Mouse (Mus musculus): ENCODE data around the gene Nrm. TPM values are rescaled to one million over a fixed set of nuclear protein-coding genes. Genes with fewer than 3 reads are reported as not detected.

The Nrm gene
- polyA plus RNA-seq, 1 experiment: 27.0 TPM

DNA sequence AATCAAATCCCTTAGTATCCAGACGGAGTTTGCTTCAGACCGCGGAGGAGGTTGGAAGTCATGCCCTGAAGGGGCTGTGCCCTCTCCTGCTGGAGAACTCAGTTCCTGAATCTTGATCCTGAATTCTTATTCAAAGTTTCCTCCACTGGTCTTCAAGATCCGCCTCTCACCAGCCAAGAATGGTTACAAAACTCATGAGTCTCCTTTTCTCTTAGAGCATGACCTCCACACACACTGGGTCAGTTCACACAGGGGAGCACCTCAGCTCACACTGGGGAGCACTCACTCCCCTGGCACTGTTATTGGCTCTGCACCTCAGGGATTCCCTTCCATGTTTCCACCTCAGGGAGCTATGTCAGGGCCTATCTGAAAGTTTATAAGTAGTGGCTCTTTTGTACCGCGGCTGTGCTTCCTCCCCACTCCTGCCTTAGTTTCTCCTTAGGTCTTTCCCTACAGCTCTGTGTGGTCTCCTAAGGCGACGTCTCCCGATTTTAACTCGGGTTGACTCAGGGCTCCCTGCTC lies 3.8 kb downstream of the Nrm start:
- 47% methylated on average over 10 of the region's 10 CpGs for WGBS
- DNase-seq (ENCODE audit: low read depth, low spot score): no peak

DNA sequence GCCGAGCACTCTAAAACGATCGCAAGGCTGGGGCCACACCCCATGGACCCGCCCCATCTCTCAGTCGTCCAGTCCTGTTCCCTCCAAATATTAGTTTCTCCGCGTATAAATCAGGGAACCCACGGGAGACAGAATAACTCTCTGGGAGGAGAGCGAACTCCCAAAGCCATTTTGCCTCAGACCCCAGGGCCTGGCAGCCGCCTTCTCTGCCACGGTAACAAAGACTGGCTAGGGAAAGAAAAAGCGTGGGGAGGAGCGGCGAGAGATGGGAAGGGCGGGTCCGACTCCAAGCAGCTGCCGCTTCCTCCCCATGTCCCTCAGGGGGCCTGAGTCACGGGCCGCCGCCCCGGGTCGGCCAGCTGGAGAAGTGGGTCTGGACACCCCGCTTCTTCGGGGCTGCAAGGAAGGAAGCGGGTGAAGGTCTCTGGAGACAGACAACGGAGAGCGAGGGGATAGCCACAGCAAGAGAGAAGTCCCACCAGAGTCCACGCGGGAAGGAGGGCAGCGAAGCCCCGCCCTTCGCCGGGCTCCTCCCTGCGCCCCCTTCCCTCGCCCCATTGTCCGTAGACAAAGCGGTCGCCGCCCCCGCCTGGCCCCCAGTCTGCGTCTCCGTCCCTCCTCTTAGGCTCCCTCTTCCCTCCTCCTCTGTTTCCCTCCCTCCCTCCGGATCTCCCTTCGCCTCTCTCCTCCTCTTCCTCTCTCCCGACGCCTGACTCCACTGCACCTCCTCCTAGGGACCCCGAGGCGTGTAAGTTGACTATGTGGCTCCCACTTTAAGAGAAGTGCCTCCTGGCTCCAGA lies 4.6 kb downstream of the Nrm start, which contains the start of gene Ppp1r18:
Gene Ppp1r18 (plus strand): TSS at position 113 of the 800 bp plus-strand sequence.
- DNase-seq (ENCODE audit: low read depth, low spot score): no peak
- under 1% methylated on average over 48 of the region's 48 CpGs for WGBS

DNA sequence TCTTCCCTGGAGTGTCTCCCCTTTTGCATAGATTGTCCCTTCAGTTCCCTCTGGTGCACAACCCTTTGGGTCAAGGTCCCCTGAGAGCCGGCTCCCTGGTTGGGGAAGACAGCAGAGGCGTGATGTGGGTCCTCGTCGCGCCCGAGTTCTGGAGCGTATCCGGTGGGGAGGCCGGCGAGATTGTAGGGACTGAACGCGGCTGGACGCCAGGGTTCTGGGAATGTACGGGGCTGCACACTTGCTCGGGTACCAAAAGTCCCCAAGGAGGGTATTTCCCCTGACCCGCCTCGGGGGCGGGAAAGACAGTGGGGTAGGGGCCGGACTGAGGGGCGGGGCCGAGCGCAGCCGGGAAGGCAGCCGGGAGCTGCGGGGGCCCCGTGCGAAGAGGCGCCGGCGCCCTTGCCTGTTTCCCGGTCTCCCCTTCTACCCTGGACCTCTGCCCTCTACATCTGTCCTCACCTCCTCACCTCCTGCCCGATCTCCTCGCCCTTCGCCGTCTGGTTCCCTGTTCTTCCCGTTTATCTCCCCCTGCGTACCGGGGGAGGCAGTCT lies 5.2 kb downstream of the Nrm start:
- no peak for DNase-seq (ENCODE audit: low read depth, low spot score)

DNA sequence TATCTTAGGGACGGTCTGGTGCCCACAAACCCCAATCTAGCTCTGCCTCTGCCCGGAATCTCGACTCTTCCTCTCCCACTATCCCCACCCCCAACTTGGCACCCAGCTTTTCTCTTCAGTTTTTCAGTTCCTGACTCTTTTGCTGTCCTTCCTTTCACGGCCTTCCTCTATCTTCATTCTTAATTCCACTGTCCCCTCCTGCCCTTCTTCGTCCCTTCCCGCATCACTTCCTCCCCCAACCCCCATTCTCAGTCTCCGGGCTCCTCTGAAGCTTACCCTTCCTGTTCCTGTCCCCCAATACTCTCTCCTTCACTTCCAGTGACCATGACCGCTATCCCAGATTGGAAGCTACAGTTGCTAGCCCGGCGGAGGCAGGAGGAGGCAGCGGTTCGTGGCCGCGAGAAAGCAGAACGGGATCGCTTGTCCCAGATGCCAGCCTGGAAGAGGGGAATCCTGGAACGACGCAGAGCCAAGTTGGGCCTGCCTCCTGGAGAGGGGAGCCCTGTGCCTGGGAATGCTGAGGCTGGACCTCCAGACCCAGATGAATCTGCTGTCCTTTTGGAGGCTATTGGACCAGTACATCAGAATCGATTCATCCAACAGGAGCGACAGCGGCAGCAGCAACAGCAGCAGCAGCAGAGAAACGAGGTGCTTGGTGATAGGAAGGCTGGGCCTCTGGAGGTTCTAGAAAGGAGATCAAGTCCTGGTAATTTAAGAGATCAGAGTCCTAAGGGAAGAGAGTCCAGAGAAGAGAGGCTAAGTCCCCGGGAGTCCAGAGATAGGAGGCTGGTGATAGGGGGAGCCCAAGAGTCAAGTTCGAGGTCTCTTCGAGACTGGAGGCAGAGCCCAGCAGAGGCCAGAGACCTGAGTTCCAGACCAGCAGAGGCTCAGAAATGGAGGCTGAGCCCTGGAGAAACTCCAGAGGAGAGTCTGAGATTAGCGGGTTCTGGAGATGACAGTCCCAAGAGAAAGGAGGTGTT lies 6.1 kb downstream of the Nrm start:
- DNase-seq (ENCODE audit: low read depth, low spot score): no peak
- 19% methylated on average over 26 of the region's 26 CpGs for whole genome bisulfite sequencing

More for the DNA sequence above, 5.2 kb downstream of the Nrm start:
- WGBS: 1% methylated on average over 37 of the region's 38 CpGs

- 37% methylated on average over 17 of the region's 17 CpGs for WGBS
- no peak for DNase-seq (ENCODE audit: low read depth, low spot score)
These were observed 7.2 kb downstream of the Nrm start for GRCm38 (mm10) chr17:35868165-35868820.

DNA sequence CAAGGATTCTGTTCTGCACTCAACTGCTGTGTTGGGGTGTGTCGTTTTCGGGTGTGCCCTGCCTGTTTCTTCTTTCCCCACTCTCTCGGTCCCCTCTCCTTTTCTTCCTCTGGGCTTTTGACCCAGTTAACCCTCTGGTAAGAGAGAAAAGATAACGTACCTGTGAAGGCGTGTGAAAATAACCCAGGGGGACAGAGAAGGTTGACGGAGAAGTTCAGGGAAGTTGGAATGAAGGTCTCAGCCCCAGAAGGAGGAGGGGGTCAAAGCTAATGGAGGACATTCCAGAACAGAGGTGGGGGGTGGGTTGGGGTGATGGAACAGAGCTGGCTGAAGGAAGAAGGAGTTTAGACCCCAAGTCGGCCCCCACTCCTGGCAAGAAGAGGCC lies 7.8 kb downstream of the Nrm start:
- 15% methylated on average over 7 of the region's 7 CpGs for WGBS
- DNase-seq (ENCODE audit: low read depth, low spot score): no peak

DNA sequence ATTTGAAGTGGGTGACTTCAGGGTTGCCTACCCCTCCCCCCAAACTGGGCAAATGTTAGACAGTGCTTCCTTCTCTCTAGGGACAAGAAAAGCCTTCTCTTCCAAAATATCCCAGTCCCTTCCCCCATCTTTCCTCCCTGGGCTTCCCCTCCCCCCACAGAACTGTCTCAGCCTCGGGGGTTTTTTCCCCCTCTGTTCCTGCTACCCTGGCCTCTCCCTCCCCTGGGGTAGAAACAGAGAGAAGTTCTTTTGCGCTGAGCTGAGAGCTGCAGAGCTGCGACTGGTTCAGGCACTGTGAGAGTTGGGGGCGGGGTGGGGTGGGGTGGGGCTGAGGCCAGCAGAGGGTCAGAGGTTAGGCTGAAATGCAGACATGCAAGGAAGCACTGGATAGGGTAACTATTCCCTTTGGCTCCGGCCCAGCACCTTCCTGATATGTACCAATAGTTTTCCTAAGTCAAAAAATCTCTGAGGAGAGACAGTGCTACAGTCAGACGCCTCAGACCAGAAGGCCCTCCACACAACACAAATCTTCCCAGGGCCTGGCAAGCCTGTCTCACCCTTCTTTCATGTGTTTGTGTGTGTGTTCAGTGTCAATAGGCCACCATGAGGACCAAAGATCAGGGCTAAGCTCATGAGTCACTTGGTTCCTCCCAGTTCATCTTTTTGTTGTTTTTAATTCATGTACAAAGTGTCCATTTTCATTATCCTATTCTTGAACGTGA lies 8.4 kb downstream of the Nrm start:
- WGBS: 7% methylated on average over 7 of the region's 7 CpGs
- no peak for DNase-seq (ENCODE audit: low read depth, low spot score)

- WGBS: 39% methylated on average over 9 of the region's 9 CpGs
- no peak for DNase-seq (ENCODE audit: low read depth, low spot score)
These were observed 9.2 kb downstream of the Nrm start for GRCm38 (mm10) chr17:35870151-35870883.

GRCm38 (mm10) chr17:35870884-35871696 lies 10.0 kb downstream of the Nrm start:
- 64% methylated on average over 8 of the region's 8 CpGs for WGBS
- DNase-seq (ENCODE audit: low read depth, low spot score): no peak

- WGBS: 27% methylated on average over 21 of the region's 21 CpGs
- no peak for DNase-seq (ENCODE audit: low read depth, low spot score)
These were observed 12.8 kb downstream of the Nrm start for GRCm38 (mm10) chr17:35873774-35874519.

- WGBS: 69% methylated on average over 6 of the region's 6 CpGs
- no peak for DNase-seq (ENCODE audit: low read depth, low spot score)
These were observed 13.6 kb downstream of the Nrm start for GRCm38 (mm10) chr17:35874721-35875120.

- peak; percentile 94 for DNase-seq (ENCODE audit: low read depth, low spot score)
- WGBS: 5% methylated on average over 66 of the region's 66 CpGs
These were observed 18.3 kb downstream of the Nrm start, which contains the start of gene Dhx16 for GRCm38 (mm10) chr17:35879245-35880057. Gene Dhx16 (plus strand): TSS chr17:35879819.

GRCm38 (mm10) chr17:35882924-35883323 lies 21.8 kb downstream of the Nrm start:
- 93% methylated on average over 17 of the region's 17 CpGs for WGBS
- no peak for DNase-seq (ENCODE audit: low read depth, low spot score)

- no peak for DNase-seq (ENCODE audit: low read depth, low spot score)
- WGBS: 97% methylated on average over 14 of the region's 14 CpGs
These were observed 22.7 kb downstream of the Nrm start for GRCm38 (mm10) chr17:35883777-35884176.

DNA sequence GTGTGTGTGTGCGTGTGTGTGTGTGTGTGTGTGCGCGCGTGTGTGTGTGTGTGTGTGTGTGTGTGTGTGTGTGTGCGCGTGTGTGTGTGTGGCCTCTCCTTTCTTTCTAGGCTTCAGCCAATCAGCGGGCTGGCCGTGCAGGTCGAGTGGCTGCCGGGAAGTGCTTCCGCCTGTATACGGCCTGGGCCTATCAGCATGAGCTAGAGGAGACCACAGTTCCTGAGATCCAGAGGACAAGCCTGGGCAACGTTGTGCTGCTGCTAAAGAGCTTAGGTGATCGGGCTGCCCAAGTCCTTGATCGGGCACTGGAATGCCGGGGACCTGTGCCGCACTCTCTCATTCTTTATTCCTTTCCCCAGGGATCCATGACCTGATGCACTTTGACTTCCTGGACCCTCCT lies 26.6 kb downstream of the Nrm start:
- 86% methylated on average over 14 of the region's 17 CpGs for WGBS

More for the DNA sequence above, 26.6 kb downstream of the Nrm start:
- no peak for DNase-seq (ENCODE audit: low read depth, low spot score)

All from large intestine, adult 2 months (tissue).